Mouse (Mus musculus) liver, embryonic 15.5 days (tissue): ENCODE data around the gene Cyp1a2. TPM values are rescaled to one million over a fixed set of nuclear protein-coding genes. Genes with fewer than 3 reads are reported as not detected.

Experiments used
- ATAC-seq: fragments of 200-750 bp; cut with Nextera tagmentation; 2 replicates; pipeline ENCODE4 v1.8.0; 2017; ENCODE audit warnings: moderate number of reproducible peaks, mild to moderate bottlenecking, moderate library complexity; ENCODE audit not compliant: insufficient read depth
- H3K27ac ChIP-seq: fragments of 300-500 bp; sonication (generic); replicated peaks from 2 replicates; pipeline ENCODE4 v1.5.1; 2015; ENCODE audit warnings: mild to moderate bottlenecking, inconsistent platforms
- H3K27me3 ChIP-seq: fragments of 300-500 bp; sonication (generic); 2 replicates; pipeline ENCODE4 v1.6.1; 2015; ENCODE audit warnings: mild to moderate bottlenecking, inconsistent platforms
- H3K36me3 ChIP-seq: fragments of 300-500 bp; sonication (generic); replicated peaks from 2 replicates; pipeline ENCODE4 v1.6.1; 2015; ENCODE audit warnings: moderate library complexity, mild to moderate bottlenecking, inconsistent platforms
- H3K4me1 ChIP-seq: fragments of 300-500 bp; sonication (generic); replicated peaks from 2 replicates; pipeline ENCODE4 v1.6.1; 2015; ENCODE audit warnings: inconsistent platforms
- H3K4me2 ChIP-seq: fragments of 300-500 bp; sonication (generic); 2 replicates; pipeline ENCODE4 v1.6.1; 2015; ENCODE audit warnings: moderate library complexity, mild to moderate bottlenecking, inconsistent platforms
- H3K4me3 ChIP-seq: fragments of 300-500 bp; sonication (generic); replicated peaks from 2 replicates; pipeline ENCODE4 v1.5.1; 2015; ENCODE audit warnings: mild to moderate bottlenecking, inconsistent platforms
- H3K9ac ChIP-seq: fragments of 300-500 bp; sonication (generic); 2 replicates; pipeline ENCODE4 v1.6.1; 2015; ENCODE audit warnings: moderate library complexity, mild to moderate bottlenecking, inconsistent platforms
- H3K9me3 ChIP-seq: fragments of 300-500 bp; sonication (generic); replicated peaks from 2 replicates; pipeline ENCODE4 v1.6.1; 2016; ENCODE audit warnings: inconsistent platforms
- WGBS: fragments of 180-500 bp; shearing (Covaris S2); methylation state at CpG from one replicate; pipeline ENCODE4 v1.1.7; 2015; ENCODE audit warnings: mixed read lengths; ENCODE audit not compliant: insufficient replicate concordance; 5-methylcytosine and 5-hydroxymethylcytosine counted together
- polyA plus RNA-seq: library from polyadenylated mRNA; unstranded; fragments of >200 nt; fragmentation: Nextera tagmentation; extraction: Ambion mirVana; gene quantifications from 2 replicates; pipeline ENCODE4 v1.2.1, GENCODE M21; 2015

Gene Cyp1a2
- polyA plus RNA-seq, 1 experiment from 2014 or later = 0.14 TPM

- Histone ChIP-seq H3K4me1 (no peaks in the 10 kb centered on the region), H3K9ac (no peak overlapping the region), H3K4me3 (no peak overlapping the region), H3K36me3 (no peaks in the 10 kb centered on the region), H3K27ac (no peak overlapping the region), H3K9me3 (no peaks in the 10 kb centered on the region), H3K27me3 (no peaks in the 10 kb centered on the region; the same call in 1 of the 2 replicates), H3K4me2 (no peak overlapping the region)
- ATAC-seq = no peak
- WGBS = 71% methylated on average over 10 of the region's 10 CpGs
Observed at GRCm38 (mm10) chr9:57681411-57681810, 2.1 kb downstream of the Cyp1a2 start.

GRCm38 (mm10) chr9:57671500-57671899 is 12.0 kb downstream of the Cyp1a2 start:
- Histone ChIP-seq H3K9me3 (no peaks in the 10 kb centered on the region), H3K4me3 (no peak overlapping the region), H3K27me3 (peaks cover 3% of the 10 kb centered on the region; the same call in 1 of the 2 replicates), H3K27ac (peak overlapping the region; percentile 69), H3K9ac (no peak overlapping the region), H3K4me2 (no peak overlapping the region), H3K36me3 (no peaks in the 10 kb centered on the region), H3K4me1 (peaks cover 8% of the 10 kb centered on the region)
- whole genome bisulfite sequencing = 59% methylated on average over 5 of the region's 5 CpGs
- peak; percentile 58; the same call in 1 of the 2 replicates for ATAC-seq

GRCm38 (mm10) chr9:57671037-57671436 is 12.5 kb downstream of the Cyp1a2 start:
- peaks cover 3% of the 10 kb centered on the region; the same call in 1 of the 2 replicates for H3K27me3 ChIP-seq
- no peak overlapping the region for H3K9ac ChIP-seq
- H3K4me3 ChIP-seq = no peak overlapping the region
- H3K4me2 ChIP-seq = no peak overlapping the region
- no peaks in the 10 kb centered on the region for H3K9me3 ChIP-seq
- H3K4me1 ChIP-seq = peaks cover 8% of the 10 kb centered on the region
- H3K27ac ChIP-seq = peak overlapping the region; percentile 69
- WGBS = 73% methylated on average over 4 of the region's 4 CpGs
- H3K36me3 ChIP-seq = no peaks in the 10 kb centered on the region
- ATAC-seq = no peak

DNA sequence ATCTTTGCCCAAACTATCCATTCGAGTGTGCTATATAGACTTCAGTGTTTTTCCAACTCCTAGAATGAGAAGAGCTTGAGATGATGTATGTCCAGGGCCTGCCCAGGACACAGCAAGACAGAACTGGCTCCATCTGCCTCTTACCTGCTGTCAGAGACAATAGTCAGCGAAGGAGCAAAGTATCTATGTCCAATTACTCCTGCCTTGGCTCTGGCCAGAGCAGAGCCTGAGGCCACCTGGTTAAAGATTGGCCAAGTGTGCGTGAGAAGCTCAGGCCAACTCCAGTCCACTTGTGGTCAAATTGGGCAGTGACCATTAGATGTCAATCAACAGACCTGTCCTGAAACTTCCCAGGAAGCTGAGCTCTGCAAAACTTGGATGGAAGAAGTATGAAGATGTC is 13.9 kb downstream of the Cyp1a2 start:
- 0 out of 2 replicates have a peak overlapping the region, but pooled peaks have one; percentile 14 for H3K27ac ChIP-seq
- no peak overlapping the region for H3K9ac ChIP-seq
- 55% methylated on average over 3 of the region's 3 CpGs for WGBS
- H3K36me3 ChIP-seq = no peaks in the 10 kb centered on the region
- no peak overlapping the region for H3K4me2 ChIP-seq
- H3K4me1 ChIP-seq = peaks cover 8% of the 10 kb centered on the region
- no peak overlapping the region for H3K4me3 ChIP-seq
- peak; percentile 62 for ATAC-seq
- H3K27me3 ChIP-seq = peaks cover 3% of the 10 kb centered on the region; the same call in 1 of the 2 replicates
- no peaks in the 10 kb centered on the region for H3K9me3 ChIP-seq

DNA sequence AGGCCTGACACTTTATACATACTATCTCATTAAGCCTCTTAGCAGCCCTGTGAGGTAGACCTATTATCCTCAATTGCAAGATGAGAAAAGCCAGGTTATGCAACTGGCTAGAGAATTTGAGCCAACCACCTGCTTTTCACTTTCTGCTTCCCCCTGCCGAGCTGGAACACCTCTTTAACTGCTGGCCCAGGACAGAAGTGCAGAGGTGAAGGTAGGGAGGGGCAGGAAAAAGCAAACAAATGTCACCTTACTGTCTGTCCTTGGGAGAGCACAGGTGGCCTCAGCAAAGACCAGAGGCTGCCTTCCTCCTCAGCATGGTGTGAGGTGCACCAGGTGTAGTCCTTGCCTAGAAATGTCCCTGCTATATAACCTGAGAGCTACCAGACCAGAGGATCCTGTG is 15.2 kb downstream of the Cyp1a2 start:
- no peak for ATAC-seq
- peaks cover 8% of the 10 kb centered on the region for H3K4me1 ChIP-seq
- no peak overlapping the region for H3K4me3 ChIP-seq
- H3K9me3 ChIP-seq = no peaks in the 10 kb centered on the region
- WGBS = 37% methylated on average over 1 of the region's 1 CpGs
- H3K4me2 ChIP-seq = no peak overlapping the region
- no peak overlapping the region for H3K9ac ChIP-seq
- H3K27me3 ChIP-seq = peaks cover 3% of the 10 kb centered on the region; the same call in 1 of the 2 replicates
- H3K27ac ChIP-seq = no peak overlapping the region
- no peaks in the 10 kb centered on the region for H3K36me3 ChIP-seq

- WGBS = 47% methylated on average over 11 of the region's 11 CpGs
- Histone ChIP-seq H3K27ac (no peak overlapping the region), H3K9me3 (no peaks in the 10 kb centered on the region), H3K9ac (no peak overlapping the region), H3K27me3 (peaks cover 3% of the 10 kb centered on the region; the same call in 1 of the 2 replicates), H3K4me2 (no peak overlapping the region), H3K36me3 (no peaks in the 10 kb centered on the region), H3K4me1 (peaks cover 8% of the 10 kb centered on the region), H3K4me3 (no peak overlapping the region)
- no peak for ATAC-seq
Observed at GRCm38 (mm10) chr9:57667817-57668216, 15.7 kb downstream of the Cyp1a2 start.

- WGBS = 33% methylated on average over 3 of the region's 3 CpGs
- no peak overlapping the region for H3K9ac ChIP-seq
- H3K27ac ChIP-seq = no peak overlapping the region
- H3K9me3 ChIP-seq = no peaks in the 10 kb centered on the region
- no peaks in the 10 kb centered on the region for H3K36me3 ChIP-seq
- no peak for ATAC-seq
- H3K4me1 ChIP-seq = peaks cover 8% of the 10 kb centered on the region
- no peak overlapping the region for H3K4me2 ChIP-seq
- peaks cover 3% of the 10 kb centered on the region; the same call in 1 of the 2 replicates for H3K27me3 ChIP-seq
- no peak overlapping the region for H3K4me3 ChIP-seq
Observed at GRCm38 (mm10) chr9:57667136-57667535, 16.4 kb downstream of the Cyp1a2 start.

DNA sequence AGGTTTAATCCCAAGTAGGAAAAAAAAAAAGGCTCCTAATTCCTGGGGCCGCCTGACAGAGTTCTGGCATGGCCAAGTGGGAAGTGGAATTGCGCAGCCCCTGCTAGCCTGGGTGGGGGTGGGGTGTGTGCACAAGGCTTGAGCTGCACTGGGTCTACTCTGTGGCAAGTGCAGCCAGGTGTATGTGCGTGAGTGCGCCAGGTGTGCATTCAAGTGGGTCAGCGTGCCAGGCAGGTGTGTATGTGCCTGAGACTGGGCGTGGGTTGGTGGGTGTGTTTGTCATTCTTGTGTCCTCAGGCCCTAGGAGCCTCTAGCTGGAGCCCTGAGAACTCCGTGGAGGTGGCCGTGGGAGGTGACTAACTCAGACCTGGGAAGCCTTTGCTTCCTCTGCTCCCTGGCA is 17.0 kb downstream of the Cyp1a2 start:
- Histone ChIP-seq H3K27me3 (peaks cover 3% of the 10 kb centered on the region; the same call in 1 of the 2 replicates), H3K4me3 (no peak overlapping the region), H3K9me3 (no peaks in the 10 kb centered on the region), H3K4me2 (no peak overlapping the region), H3K27ac (no peak overlapping the region), H3K4me1 (peaks cover 12% of the 10 kb centered on the region), H3K36me3 (no peaks in the 10 kb centered on the region), H3K9ac (no peak overlapping the region)
- no peak for ATAC-seq
- WGBS = 67% methylated on average over 8 of the region's 8 CpGs

- Histone ChIP-seq H3K4me3 (no peak overlapping the region), H3K36me3 (no peaks in the 10 kb centered on the region), H3K27ac (peak overlapping the region; percentile 38; the same call in 1 of the 2 replicates), H3K4me1 (peaks cover 30% of the 10 kb centered on the region), H3K9ac (no peak overlapping the region), H3K9me3 (no peaks in the 10 kb centered on the region), H3K27me3 (peaks cover 3% of the 10 kb centered on the region; the same call in 1 of the 2 replicates), H3K4me2 (no peak overlapping the region)
- no peak for ATAC-seq
- 56% methylated on average over 7 of the region's 7 CpGs for WGBS
Observed at GRCm38 (mm10) chr9:57664616-57665015, 18.9 kb downstream of the Cyp1a2 start.

DNA sequence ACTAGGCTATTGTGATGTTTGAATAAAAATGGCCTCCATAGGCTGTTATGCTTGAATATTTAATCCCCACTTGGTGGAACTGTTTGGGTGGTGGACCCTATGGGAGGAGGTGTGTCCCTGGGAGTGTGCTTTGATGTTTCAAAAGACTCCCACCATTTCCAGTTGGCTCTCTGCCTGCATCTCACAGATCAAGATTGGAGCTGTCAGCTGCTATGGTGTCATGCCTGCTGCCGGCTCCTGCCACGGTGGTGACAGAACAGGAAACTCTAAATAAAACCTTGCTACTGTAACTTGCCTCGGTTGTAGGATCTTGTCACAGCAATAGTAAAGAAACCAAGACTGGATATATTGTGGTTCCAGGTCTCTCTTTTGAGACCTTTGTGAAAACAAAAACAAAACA is 22.0 kb downstream of the Cyp1a2 start:
- no peak overlapping the region for H3K4me3 ChIP-seq
- no peak overlapping the region for H3K9ac ChIP-seq
- H3K4me2 ChIP-seq = no peak overlapping the region
- no peaks in the 10 kb centered on the region for H3K27me3 ChIP-seq
- H3K4me1 ChIP-seq = peaks cover 22% of the 10 kb centered on the region
- H3K36me3 ChIP-seq = no peaks in the 10 kb centered on the region
- H3K9me3 ChIP-seq = no peaks in the 10 kb centered on the region
- ATAC-seq = no peak
- H3K27ac ChIP-seq = 0 out of 2 replicates have a peak overlapping the region, but pooled peaks have one; percentile 68
- WGBS = 39% methylated on average over 3 of the region's 3 CpGs

GRCm38 (mm10) chr9:57660501-57660900 is 23.0 kb downstream of the Cyp1a2 start:
- Histone ChIP-seq H3K4me2 (peak overlapping the region; percentile 46), H3K9ac (peak overlapping the region; percentile 21; the same call in 1 of the 2 replicates)

DNA sequence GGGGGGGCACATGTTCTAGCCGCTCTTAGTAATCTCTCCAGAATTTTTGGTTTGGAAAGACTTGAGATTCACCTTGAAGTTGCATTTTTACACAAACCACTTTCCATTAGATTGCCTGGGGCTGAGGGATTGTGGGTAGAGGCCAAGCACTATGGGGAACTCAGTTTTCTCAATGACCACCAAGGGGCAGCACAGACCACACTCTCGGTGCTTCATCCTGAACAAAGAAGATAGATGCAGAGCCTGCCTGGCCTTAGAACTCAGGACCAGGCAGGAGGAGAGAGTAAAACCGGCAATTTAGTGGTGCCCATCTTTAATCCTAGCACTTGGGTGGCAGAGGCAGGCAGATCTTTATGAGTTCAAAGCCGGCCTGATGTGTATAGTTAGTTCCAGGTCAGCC is 23.7 kb downstream of the Cyp1a2 start:
- Histone ChIP-seq H3K27me3 (no peaks in the 10 kb centered on the region), H3K9me3 (no peaks in the 10 kb centered on the region), H3K27ac (peak overlapping the region; percentile 68), H3K4me2 (no peak overlapping the region), H3K9ac (no peak overlapping the region), H3K36me3 (no peaks in the 10 kb centered on the region), H3K4me1 (peaks cover 29% of the 10 kb centered on the region), H3K4me3 (no peak overlapping the region)
- peak; percentile 50 for ATAC-seq
- WGBS = 21% methylated on average over 4 of the region's 4 CpGs

More at GRCm38 (mm10) chr9:57660501-57660900, 23.0 kb downstream of the Cyp1a2 start:
- WGBS = 24% methylated on average over 6 of the region's 6 CpGs
- Histone ChIP-seq H3K4me1 (peaks cover 29% of the 10 kb centered on the region), H3K36me3 (no peaks in the 10 kb centered on the region), H3K9me3 (no peaks in the 10 kb centered on the region), H3K27me3 (no peaks in the 10 kb centered on the region), H3K4me3 (no peak overlapping the region), H3K27ac (peak overlapping the region; percentile 68)
- peak; percentile 73 for ATAC-seq
